Mouse (Mus musculus): Measurements from ENCODE around the gene Creb3l1.

Creb3l1 gene

GRCm38 (mm10) chr2:92024274-92024672, at the start of gene Creb3l1:
Creb3l1 (minus strand) TSS chr2:92024502.
- peak; percentile 59 for DNase-seq

DNA sequence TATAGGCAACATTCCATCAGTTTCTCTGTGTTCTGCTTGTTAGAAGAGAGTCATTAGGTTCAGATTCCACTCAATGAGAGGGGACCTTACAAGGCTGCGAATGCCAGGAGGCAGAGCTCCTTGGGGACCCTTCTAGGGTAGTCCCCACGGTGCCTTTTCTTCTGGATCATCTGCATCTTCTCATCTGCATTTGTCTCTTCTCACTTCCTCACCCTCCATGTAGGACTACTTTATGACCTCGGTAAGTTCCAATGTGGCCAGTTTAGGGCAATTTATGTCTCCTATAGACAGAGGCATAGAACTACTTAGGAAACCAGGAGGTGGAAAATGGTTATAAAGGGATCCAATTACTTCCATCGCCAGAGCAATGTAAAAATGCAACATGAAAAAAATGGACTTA, 46.8 kb upstream of the Creb3l1 start:
- DNase-seq: no peak

DNA sequence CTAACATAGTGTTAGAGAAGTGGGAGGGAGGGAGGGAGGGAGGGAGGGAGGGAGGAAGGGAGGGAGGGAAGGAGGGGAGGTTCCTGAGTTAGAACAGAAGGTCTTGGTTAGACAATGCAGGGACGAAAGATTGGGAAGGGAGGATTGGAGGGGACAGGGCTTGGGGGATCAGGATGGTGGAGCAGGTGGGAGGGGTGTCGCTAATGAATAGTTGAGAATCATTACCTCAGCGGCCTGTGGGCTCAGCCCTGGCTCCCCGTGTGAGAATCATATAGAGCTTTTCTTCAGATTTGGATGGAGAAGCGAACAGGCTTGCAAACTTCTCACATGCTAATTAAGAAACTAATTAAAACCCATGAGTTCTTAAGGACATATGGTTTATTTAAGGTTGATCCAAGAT, 45.3 kb upstream of the Creb3l1 start:
- no peak for DNase-seq

GRCm38 (mm10) chr2:92067600-92067999, 43.3 kb upstream of the Creb3l1 start:
- no peak for DNase-seq

- no peak for DNase-seq
Measured at GRCm38 (mm10) chr2:92066899-92067298, 42.6 kb upstream of the Creb3l1 start.

- DNase-seq: no peak
Measured at GRCm38 (mm10) chr2:92065938-92066337, 41.6 kb upstream of the Creb3l1 start.

DNA sequence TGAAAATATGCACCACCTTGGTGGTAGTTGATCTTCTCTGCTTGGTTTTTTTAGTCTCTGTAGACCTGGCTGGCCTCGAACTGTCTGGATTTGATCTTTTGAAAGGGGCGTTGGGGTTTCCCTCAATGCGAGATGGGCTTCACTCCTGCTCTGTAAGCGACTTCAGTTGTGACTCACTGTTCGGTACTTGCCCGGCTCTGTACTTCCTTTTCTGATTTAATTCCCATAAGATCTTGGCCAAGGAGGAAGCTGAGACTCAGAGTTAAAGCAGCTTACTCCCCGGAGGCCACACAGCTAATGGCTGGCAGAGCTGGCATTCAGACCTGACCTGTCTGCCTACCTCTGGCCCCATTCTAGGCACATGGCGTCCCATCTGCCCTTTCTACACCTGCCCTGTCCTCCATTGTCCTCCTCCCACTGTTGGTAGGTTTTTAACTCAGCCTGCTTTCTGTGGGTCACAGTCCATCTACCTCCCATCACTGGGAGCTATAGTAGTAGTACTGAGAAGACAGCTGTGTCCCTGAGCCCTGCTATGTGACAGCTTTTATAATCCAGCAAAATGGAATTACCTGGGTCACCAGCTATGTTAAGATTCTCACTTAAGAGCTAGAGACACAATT, 41.1 kb upstream of the Creb3l1 start:
- no peak for DNase-seq

DNA sequence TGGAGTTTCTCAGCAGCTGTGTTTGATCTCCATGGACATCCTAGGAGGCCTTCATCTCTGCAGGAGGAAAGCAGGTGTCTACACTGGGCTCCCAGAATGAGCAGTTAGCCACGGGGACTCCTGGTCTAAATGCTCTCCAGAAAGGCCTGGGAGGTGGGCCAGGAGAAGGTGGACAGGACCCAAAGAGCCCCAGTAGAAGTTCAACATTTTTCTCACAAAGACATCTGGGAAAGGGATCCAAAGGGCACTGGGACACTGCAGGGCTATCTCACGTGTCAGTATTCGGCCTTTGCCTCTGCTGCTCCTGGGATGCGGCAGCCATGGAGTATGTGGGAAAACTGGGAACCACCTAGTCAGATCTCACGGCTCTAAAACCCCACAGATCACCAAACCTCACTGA, 38.8 kb upstream of the Creb3l1 start:
- no peak for DNase-seq

DNA sequence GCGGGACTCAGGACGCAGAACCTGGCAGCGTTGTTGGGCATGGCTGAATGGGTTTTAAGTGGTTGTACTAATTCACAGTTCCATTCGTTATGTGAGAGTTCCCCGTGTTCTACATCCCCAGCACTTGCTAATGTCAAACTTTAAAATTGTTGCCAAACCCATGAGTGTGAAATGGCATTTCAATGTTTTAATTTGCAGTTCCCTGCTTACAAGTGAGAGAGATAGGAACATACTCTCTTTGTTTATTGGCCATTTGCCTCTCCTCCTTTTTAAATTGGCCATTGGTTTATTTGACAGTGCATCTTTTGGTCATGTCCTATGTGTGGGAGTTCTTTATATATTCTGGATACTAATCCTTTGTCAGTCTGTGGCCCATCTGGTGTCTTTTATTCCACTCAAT, 37.0 kb upstream of the Creb3l1 start:
- DNase-seq: no peak

DNA sequence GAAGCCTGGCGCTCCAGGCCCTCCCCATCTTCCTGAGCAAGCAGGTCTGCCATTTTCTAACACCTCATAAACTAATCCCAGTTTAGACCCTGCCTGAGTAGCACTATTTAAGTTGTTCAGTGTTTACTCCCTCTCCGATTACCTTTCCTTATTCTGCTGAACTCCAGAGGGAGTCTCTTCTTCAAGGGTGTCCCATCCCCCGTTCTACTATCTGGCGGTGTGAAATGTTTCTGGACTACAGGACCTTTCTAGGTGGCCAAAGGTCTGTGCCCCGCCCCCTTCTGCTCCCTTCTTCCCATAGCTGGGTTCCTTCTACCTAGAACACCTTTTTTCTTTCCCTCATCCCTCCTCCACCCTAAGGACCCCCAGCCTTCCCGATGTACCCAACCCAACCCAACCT, 36.0 kb upstream of the Creb3l1 start:
- no peak for DNase-seq

- DNase-seq: peak; percentile 75
Measured at GRCm38 (mm10) chr2:92059481-92060220, 35.3 kb upstream of the Creb3l1 start.

- no peak for DNase-seq
Measured at GRCm38 (mm10) chr2:92058936-92059335, 34.6 kb upstream of the Creb3l1 start.

DNA sequence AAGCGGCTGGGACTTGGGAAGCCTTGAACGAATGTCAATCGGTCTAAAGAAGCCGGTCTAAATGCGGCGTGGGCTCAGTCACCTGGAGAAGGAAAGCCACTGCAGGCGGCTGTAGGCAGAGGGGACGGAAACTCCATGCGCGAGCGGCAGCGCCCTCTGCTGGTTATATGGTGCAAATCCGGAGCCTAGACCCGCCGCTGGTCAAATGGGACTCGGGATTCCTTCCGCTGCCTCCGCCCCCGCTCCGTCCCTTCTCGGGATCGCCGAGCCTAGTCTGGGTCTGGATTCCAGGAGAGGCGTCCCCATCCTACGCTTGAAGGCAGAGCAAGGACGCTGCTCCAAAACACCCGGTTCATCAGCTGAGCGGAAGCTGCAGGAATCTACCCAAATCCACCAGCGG, 34.2 kb upstream of the Creb3l1 start:
- peak; percentile 96 for DNase-seq

DNA sequence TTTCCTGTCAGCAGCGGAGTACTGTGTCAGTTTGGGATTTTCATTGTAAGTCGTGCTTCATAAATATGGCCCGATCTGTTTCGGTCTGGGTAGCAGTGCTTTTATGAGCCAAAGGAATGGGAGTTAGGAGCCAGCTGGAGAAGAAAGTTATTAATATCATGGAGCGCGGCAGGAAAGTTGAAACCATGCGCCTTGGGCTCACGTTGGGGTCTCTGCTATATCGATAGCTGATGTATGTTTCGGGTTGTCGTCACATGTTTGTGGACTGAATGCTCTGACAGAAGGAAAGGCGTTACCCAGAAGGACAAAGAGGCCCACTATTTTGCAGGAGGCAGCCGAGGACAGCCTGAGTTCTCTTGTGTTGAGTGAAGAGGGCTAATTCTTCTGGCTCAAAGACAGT, 32.5 kb upstream of the Creb3l1 start:
- DNase-seq: no peak

GRCm38 (mm10) chr2:92055831-92056236, 31.5 kb upstream of the Creb3l1 start:
- DNase-seq: peak; percentile 52

- peak; percentile 89 for DNase-seq
Measured at GRCm38 (mm10) chr2:92055101-92055813, 31.0 kb upstream of the Creb3l1 start.

GRCm38 (mm10) chr2:92052754-92053153, 28.5 kb upstream of the Creb3l1 start:
- no peak for DNase-seq

DNA sequence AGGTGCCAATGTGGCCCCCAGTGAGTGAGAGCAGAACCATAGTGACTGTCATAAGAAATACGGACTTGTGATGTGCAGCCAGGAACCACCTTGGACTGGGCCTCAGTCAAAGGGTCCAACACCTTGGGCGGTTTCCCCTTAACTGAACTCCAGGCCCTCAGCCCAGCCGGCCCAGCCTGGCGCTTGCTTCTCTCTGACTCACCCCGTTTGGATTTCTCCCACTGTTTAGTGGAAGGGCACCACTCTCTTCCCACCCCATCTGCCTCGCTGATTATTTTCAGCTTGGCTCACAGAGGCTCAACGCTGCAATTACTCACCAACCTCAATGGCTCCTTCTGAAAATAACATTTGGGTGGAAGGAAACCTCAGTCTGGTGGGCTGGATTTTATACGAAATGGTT, 27.9 kb upstream of the Creb3l1 start:
- DNase-seq: peak; percentile 33

DNA sequence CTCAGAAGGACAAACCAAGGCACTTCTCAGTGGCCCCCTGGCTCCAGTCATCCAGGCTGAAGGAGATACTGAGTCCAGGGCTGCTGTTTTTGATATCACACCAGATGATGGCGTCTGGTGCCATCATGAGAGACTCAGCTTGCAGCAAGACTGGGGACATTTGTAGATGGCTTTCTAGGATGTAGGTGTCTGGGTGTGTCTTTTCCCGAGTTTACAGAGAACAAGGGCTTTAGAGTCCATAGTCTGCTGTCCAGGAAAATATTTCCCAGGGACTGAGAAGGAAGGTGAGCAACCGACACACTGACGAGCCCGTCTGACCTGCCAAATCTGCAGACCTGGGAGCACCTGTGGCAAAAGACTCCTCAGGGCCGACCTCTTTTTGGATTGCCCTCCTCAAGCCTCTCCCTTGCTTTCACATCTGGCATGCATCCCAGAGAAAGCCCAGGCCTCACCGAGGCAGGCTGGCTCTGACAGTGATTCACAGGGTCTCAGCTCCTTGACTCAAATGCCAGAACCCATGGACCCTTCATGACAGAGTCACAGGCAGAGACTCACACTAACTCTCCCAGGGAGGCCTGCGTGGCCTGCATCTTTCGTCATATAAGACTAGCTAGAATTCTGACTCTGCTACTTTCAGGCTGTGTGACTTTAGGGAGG, 23.9 kb upstream of the Creb3l1 start:
- DNase-seq: no peak

DNA sequence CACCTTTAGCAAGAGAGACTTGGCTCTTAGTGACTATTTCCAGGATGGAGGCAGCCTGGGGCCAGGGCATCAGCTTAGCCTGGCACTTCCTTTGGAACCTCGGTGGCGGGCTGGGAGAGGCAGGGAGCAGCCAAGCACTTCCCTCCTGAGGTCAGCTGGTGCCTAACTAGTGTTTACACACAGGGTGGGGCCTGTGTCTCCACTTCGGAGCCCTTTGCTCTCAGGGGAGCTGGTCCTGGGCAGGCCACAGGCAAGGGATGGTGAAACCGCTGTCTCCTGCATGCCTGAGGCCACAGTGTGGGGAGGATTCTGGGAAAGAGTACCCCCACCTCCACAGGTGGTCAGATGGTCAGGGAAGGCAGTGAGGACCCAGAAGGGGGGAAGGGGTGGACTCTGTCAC, 23.3 kb upstream of the Creb3l1 start:
- no peak for DNase-seq

GRCm38 (mm10) chr2:92043285-92043684, 19.0 kb upstream of the Creb3l1 start:
- no peak for DNase-seq

GRCm38 (mm10) chr2:92041538-92041937, 17.2 kb upstream of the Creb3l1 start:
- no peak for DNase-seq

DNA sequence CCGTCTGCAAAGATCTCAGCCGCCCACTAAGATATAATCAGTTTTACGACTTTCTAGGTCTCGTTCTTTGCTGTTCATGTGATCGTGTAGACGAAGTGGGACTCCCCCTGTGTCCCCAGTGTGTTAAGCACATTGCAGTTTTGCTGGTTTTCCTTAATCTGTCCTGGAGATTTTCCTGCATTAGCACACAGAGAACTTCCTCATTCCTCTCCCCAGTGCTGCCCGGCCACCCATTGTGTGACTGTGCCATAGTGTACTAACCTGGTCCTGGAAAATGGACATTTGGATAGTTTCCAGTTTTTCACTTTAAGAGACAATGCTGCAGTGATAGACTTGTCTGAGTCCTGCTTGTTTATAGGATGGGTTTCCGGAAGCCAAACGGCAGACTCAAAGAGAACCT, 10.0 kb upstream of the Creb3l1 start:
- DNase-seq: no peak

GRCm38 (mm10) chr2:92030554-92030953, 6.3 kb upstream of the Creb3l1 start:
- DNase-seq: no peak

Data from right cerebral cortex, postnatal 14 days (tissue).